Mouse (Mus musculus) lung, postnatal 36 days (tissue): ENCODE data around the gene Bach2.

Experiments used
- DNase-seq: peaks from one replicate; pipeline ENCODE4 v3.0.0; 2022; ENCODE audit warnings: mixed read lengths

Gene Bach2

GRCm38 (mm10) chr4:32330584-32331314 lies 92.1 kb downstream of the Bach2 start:
- no peak for DNase-seq

- DNase-seq = no peak
These were observed 93.4 kb downstream of the Bach2 start for GRCm38 (mm10) chr4:32332028-32332427.

- no peak for DNase-seq
These were observed 95.5 kb downstream of the Bach2 start for GRCm38 (mm10) chr4:32334131-32334530.

GRCm38 (mm10) chr4:32334765-32335164 lies 96.2 kb downstream of the Bach2 start:
- DNase-seq = no peak

GRCm38 (mm10) chr4:32335659-32336058 lies 97.1 kb downstream of the Bach2 start:
- peak; percentile 47 for DNase-seq

GRCm38 (mm10) chr4:32336642-32337041 lies 98.0 kb downstream of the Bach2 start:
- DNase-seq = peak; percentile 49

GRCm38 (mm10) chr4:32337638-32338037 lies 99.0 kb downstream of the Bach2 start:
- DNase-seq = peak; percentile 94

- DNase-seq = no peak
These were observed 99.8 kb downstream of the Bach2 start for GRCm38 (mm10) chr4:32338451-32338850.

GRCm38 (mm10) chr4:32340844-32341243 lies 102.2 kb downstream of the Bach2 start:
- no peak for DNase-seq

- DNase-seq = peak; percentile 68
These were observed 103.7 kb downstream of the Bach2 start for GRCm38 (mm10) chr4:32342269-32342668.

- DNase-seq = peak; percentile 69
These were observed 104.9 kb downstream of the Bach2 start for GRCm38 (mm10) chr4:32343256-32344165.

- no peak for DNase-seq
These were observed 105.7 kb downstream of the Bach2 start for GRCm38 (mm10) chr4:32344276-32344675.

- no peak for DNase-seq
These were observed 108.6 kb downstream of the Bach2 start for GRCm38 (mm10) chr4:32347202-32347601.

- DNase-seq = no peak
These were observed 109.1 kb downstream of the Bach2 start for GRCm38 (mm10) chr4:32347711-32348110.

- DNase-seq = no peak
These were observed 110.8 kb downstream of the Bach2 start for GRCm38 (mm10) chr4:32349361-32349760.

GRCm38 (mm10) chr4:32351236-32351635 lies 112.6 kb downstream of the Bach2 start:
- DNase-seq = peak; percentile 43

GRCm38 (mm10) chr4:32351661-32352246 lies 113.2 kb downstream of the Bach2 start:
- peak; percentile 75 for DNase-seq

- DNase-seq = peak; percentile 35
These were observed 113.8 kb downstream of the Bach2 start for GRCm38 (mm10) chr4:32352442-32352841.

GRCm38 (mm10) chr4:32352842-32353241 lies 114.2 kb downstream of the Bach2 start:
- DNase-seq = peak; percentile 46

GRCm38 (mm10) chr4:32355935-32356617 lies 117.5 kb downstream of the Bach2 start:
- DNase-seq = no peak

- DNase-seq = no peak
These were observed 119.5 kb downstream of the Bach2 start for GRCm38 (mm10) chr4:32357996-32358600.
